Mouse (Mus musculus) frontal cortex, postnatal 10 days (tissue): ENCODE measurements around the gene Sez6l2.

Experiments
- DNase-seq, 2 experiments: peaks; one replicate each; pipeline ENCODE4 v3.0.0; 2022; ENCODE audit warnings: low spot score in 2 of 2, mixed read lengths in 1 of 2

Gene Sez6l2

GRCm38 (mm10) chr7:127007313-127008024, 57.1 kb downstream of the Sez6l2 start:
- no peak for DNase-seq

- peak in 1 of 2 experiments; percentile 57 for DNase-seq
Measured at GRCm38 (mm10) chr7:127008239-127009019, 58.1 kb downstream of the Sez6l2 start.

- DNase-seq: no peak
Measured at GRCm38 (mm10) chr7:127009307-127010085, 59.1 kb downstream of the Sez6l2 start.

GRCm38 (mm10) chr7:127011051-127011450, 60.7 kb downstream of the Sez6l2 start:
- no peak for DNase-seq

- no peak for DNase-seq
Measured at GRCm38 (mm10) chr7:127011717-127012116, 61.4 kb downstream of the Sez6l2 start.

GRCm38 (mm10) chr7:127012374-127012773, 62.0 kb downstream of the Sez6l2 start:
- DNase-seq: no peak

GRCm38 (mm10) chr7:127012845-127013244, 62.5 kb downstream of the Sez6l2 start:
- DNase-seq: no peak

GRCm38 (mm10) chr7:127013385-127013784, 63.0 kb downstream of the Sez6l2 start:
- no peak for DNase-seq

- DNase-seq: peak in 1 of 2 experiments; percentile 34
Measured at GRCm38 (mm10) chr7:127014320-127014719, 64.0 kb downstream of the Sez6l2 start, which contains the start of gene Mvp. Mvp (minus strand) TSS chr7:127014621.

- DNase-seq: no peak
Measured at GRCm38 (mm10) chr7:127014993-127015392, 64.6 kb downstream of the Sez6l2 start.

- no peak for DNase-seq
Measured at GRCm38 (mm10) chr7:127016081-127016480, 65.7 kb downstream of the Sez6l2 start.

- DNase-seq: no peak
Measured at GRCm38 (mm10) chr7:127016481-127016485, 65.9 kb downstream of the Sez6l2 start, which contains the start of gene Pagr1b. Pagr1b (minus strand) TSS chr7:127016484.

GRCm38 (mm10) chr7:127016486-127016938, 66.1 kb downstream of the Sez6l2 start:
- DNase-seq: peak in 1 of 2 experiments; percentile 45

- DNase-seq: peak; percentile 94 to 96
Measured at GRCm38 (mm10) chr7:127016971-127017949, 66.9 kb downstream of the Sez6l2 start, which contains the start of gene Pagr1a. Pagr1a (minus strand) TSS chr7:127017352.

GRCm38 (mm10) chr7:127017950-127018345, 67.6 kb downstream of the Sez6l2 start:
- peak in 1 of 2 experiments; percentile 9 for DNase-seq

GRCm38 (mm10) chr7:127018416-127019305, 68.3 kb downstream of the Sez6l2 start:
- DNase-seq: peak in 1 of 2 experiments; percentile 13

GRCm38 (mm10) chr7:127019306-127019960, 69.1 kb downstream of the Sez6l2 start:
- peak in 1 of 2 experiments; percentile 13 for DNase-seq

GRCm38 (mm10) chr7:127020031-127020430, 69.7 kb downstream of the Sez6l2 start:
- peak in 1 of 2 experiments; percentile 34 for DNase-seq
